Mouse (Mus musculus) kidney, adult 2 months (tissue): Measurements from ENCODE around the gene Mast4.

Source experiments
- CTCF ChIP-seq: fragments of 200-500 bp; conservative IDR thresholded peaks from 2 replicates; pipeline ENCODE4 v1.5.1; 2011; ENCODE audit warnings: low read depth, mild to moderate bottlenecking, control low read depth, low read length, moderate library complexity, mixed read lengths; ENCODE audit not compliant: insufficient read depth, insufficient read length
- POLR2A ChIP-seq: fragments of 200-500 bp; IDR thresholded peaks from one replicate; pipeline ENCODE4 v1.6.1; 2011; ENCODE audit warnings: low read depth, low read length, control low read depth

GRCm38 (mm10) chr13:103344006-103344720, 9.9 kb upstream of the Mast4 start:
- no peak for TF ChIP-seq POLR2A
- no peak for TF ChIP-seq CTCF
